In the genomic region with DNA sequence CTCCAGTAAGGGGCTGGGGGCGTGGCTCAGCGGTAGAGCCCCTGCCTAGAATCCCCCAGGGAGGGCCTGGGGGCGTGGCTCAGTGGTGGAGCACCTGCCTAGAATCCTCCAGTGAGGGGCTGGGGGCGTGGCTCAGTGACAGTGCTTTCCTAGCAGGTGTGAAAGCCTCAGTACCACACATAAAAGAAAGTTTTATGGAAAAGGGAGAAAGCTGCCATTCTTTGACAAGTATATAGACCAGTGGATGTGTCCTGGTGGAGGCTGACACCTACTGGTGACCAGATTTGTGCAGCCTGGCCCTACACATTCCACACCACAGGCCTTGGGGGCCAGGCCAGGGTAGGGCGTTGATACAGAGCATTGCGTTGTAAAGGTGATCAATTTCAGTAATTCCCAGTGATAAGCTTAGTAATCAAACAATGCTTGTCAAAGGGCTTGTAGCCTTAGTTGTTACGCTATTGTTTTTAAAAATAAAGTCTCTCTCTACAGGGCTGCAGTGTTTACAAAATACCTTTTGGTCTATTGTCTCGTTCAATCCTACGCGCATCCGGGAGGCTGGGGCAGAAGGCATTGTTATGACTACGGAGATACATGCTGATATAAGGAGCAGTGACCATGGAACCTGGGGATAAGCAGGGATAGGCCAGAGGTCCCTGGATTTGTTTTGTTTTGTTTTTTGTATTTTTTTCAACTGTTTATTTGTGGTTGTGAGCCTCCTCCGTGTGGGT, we compare ENCODE assay signal across 7 mouse cellular contexts. TPM values are rescaled to one million over a fixed set of nuclear protein-coding genes. Genes with fewer than 3 reads are reported as not detected.
DNase-seq lines count a peak whose midpoint lies in the region; ATAC-seq and TF ChIP-seq lines count a peak whose summit lies in the region.

No protein-coding gene starts in this region.

- no peak overlapping the region for H3K27ac ChIP-seq in kidney, adult 2 months (ENCODE audit: insufficient read depth, low read depth, low read length)
- no peak overlapping the region for H3K27ac ChIP-seq in MEL (ENCODE audit: control insufficient read depth, low read depth, low read length)
- H3K27ac ChIP-seq in kidney, embryonic 15.5 days, result no peak overlapping the region

- no peak overlapping the region for H3K4me3 ChIP-seq in kidney, adult 2 months (ENCODE audit: insufficient read depth, low read depth, low read length)
- H3K4me3 ChIP-seq in MEL (ENCODE audit: control insufficient read depth in 1 of 2, insufficient read depth in 1 of 2, low read depth in 2 of 2, low read length in 2 of 2), result no peak overlapping the region
- no peak overlapping the region for H3K4me3 ChIP-seq in kidney, embryonic 15.5 days (replicated peaks)

- peak; percentile 75 for TF ChIP-seq CTCF in kidney, adult 2 months (conservative IDR thresholded peaks at IDR 0.05; ENCODE audit: insufficient read depth, insufficient read length, low read depth, low read length)
- TF ChIP-seq CTCF in MEL (IDR thresholded peaks at IDR 0.05 in 2 of 3, conservative IDR thresholded peaks at IDR 0.05 in 1 of 3; ENCODE audit: control insufficient read depth in 1 of 3, insufficient read depth in 1 of 3, low read depth in 2 of 3, low read length in 3 of 3, poor library complexity in 1 of 3, severe bottlenecking in 1 of 3), result peak in 2 of 3 experiments; percentile 23 to 25; a peak in 2 of 6 replicates
- peak; percentile 52; the same call in 1 of the 2 replicates for TF ChIP-seq CTCF in brain, embryonic 14.5 days (IDR thresholded peaks at IDR 0.05; ENCODE audit: borderline replicate concordance, extremely low read depth, insufficient read depth, insufficient read length)

- H3K79me2 ChIP-seq in MEL (ENCODE audit: control insufficient read depth, insufficient read depth, low read length, poor library complexity), result no peaks in the 10 kb centered on the region

- H3K4me1 ChIP-seq in kidney, adult 2 months (ENCODE audit: control insufficient read depth, insufficient read depth, low read length), result no peaks in the 10 kb centered on the region
- peaks cover 0 to 4% of the 10 kb centered on the region in 2 experiments; a peak in 1 of 4 replicates for H3K4me1 ChIP-seq in MEL (ENCODE audit: control insufficient read depth in 1 of 2, insufficient read depth in 2 of 2, low read length in 2 of 2)
- peaks cover 27% of the 10 kb centered on the region for H3K4me1 ChIP-seq in kidney, embryonic 15.5 days

- no peak for TF ChIP-seq EP300 in MEL (IDR thresholded peaks at IDR 0.05; ENCODE audit: low read depth in 1 of 2, low read length in 2 of 2)

- no peaks in the 10 kb centered on the region for H3K27me3 ChIP-seq in kidney, adult 2 months (replicated peaks; ENCODE audit: control insufficient read depth, insufficient read depth, low read length)
- H3K27me3 ChIP-seq in MEL (ENCODE audit: control insufficient read depth in 1 of 2, insufficient read depth in 2 of 2, low read length in 2 of 2), result no peaks in the 10 kb centered on the region
- no peaks in the 10 kb centered on the region for H3K27me3 ChIP-seq in kidney, embryonic 15.5 days
- H3K27me3 ChIP-seq in splenic B cell, adult 2 months (ENCODE audit: control insufficient read depth, insufficient read depth, low read length, poor library complexity, severe bottlenecking), result no peaks in the 10 kb centered on the region

- ATAC-seq in kidney, embryonic 15.5 days (replicated peaks; ENCODE audit: low FRiP score), result 0 out of 2 replicates have a peak, but pooled peaks have one; percentile 34

- no peaks in the 10 kb centered on the region for H3K36me3 ChIP-seq in kidney, adult 2 months (ENCODE audit: control insufficient read depth, insufficient read depth, low read length)
- H3K36me3 ChIP-seq in MEL (ENCODE audit: control insufficient read depth in 1 of 2, insufficient read depth in 2 of 2, low read length in 2 of 2), result no peaks in the 10 kb centered on the region
- no peaks in the 10 kb centered on the region for H3K36me3 ChIP-seq in kidney, embryonic 15.5 days
- H3K36me3 ChIP-seq in splenic B cell, adult 2 months (ENCODE audit: control insufficient read depth, insufficient read depth, low read length, poor library complexity, severe bottlenecking), result no peaks in the 10 kb centered on the region

- TF ChIP-seq RAD21 in MEL (IDR thresholded peaks at IDR 0.05; ENCODE audit: low read depth, low read length), result no peak; the same call in 1 of the 2 replicates

- TF ChIP-seq POLR2A in kidney, adult 2 months (IDR thresholded peaks at IDR 0.05; ENCODE audit: low read depth, low read length), result no peak
- no peak for TF ChIP-seq POLR2A in MEL (IDR thresholded peaks at IDR 0.05; ENCODE audit: control insufficient read depth in 1 of 2, insufficient read depth in 1 of 2, low read depth in 1 of 2, low read length in 2 of 2, poor library complexity in 1 of 2)
- no peak for TF ChIP-seq POLR2A in brain, embryonic 14.5 days (IDR thresholded peaks at IDR 0.05; ENCODE audit: borderline replicate concordance, extremely low read depth, insufficient read depth, insufficient read length, poor library complexity, severe bottlenecking)

- peak; percentile 37 for DNase-seq in kidney, adult 2 months
- no peak for DNase-seq in kidney, adult 11 months
- DNase-seq in MEL (ENCODE audit: low read depth, low spot score), result peak; percentile 6
- DNase-seq in brain, embryonic 14.5 days (ENCODE audit: low read depth), result peak; percentile 55
- DNase-seq in splenic B cell, adult 2 months (ENCODE audit: low read depth, low spot score), result peak; percentile 72
- DNase-seq in thymus, adult 18-20 months, result no peak

- no peak overlapping the region for H3K9ac ChIP-seq in MEL (ENCODE audit: control insufficient read depth, low read depth, low read length, poor library complexity, severe bottlenecking)
- H3K9ac ChIP-seq in kidney, embryonic 15.5 days, result no peak overlapping the region

- H3K9me3 ChIP-seq in MEL (replicated peaks; ENCODE audit: insufficient read depth, low read length), result no peaks in the 10 kb centered on the region
- no peaks in the 10 kb centered on the region for H3K9me3 ChIP-seq in kidney, embryonic 15.5 days (replicated peaks)

- H3K4me2 ChIP-seq in kidney, embryonic 15.5 days, result no peak overlapping the region

- WGBS in kidney, adult 2 months, result 81% methylated on average over 13 of the region's 13 CpGs
- WGBS in kidney, embryonic 15.5 days, result 83% methylated on average over 13 of the region's 13 CpGs

TF ChIP-seq in MEL, 35 proteins besides CTCF, POLR2A, EP300 and RAD21:
- TF ChIP-seq NELFE (IDR thresholded peaks at IDR 0.05; ENCODE audit: low read depth, low read length) (no peak), TBP (IDR thresholded peaks at IDR 0.05; ENCODE audit: low read depth, low read length) (no peak), RCOR1 (IDR thresholded peaks at IDR 0.05; ENCODE audit: low read depth, low read length) (no peak), MXI1 (IDR thresholded peaks at IDR 0.05; ENCODE audit: low read depth, low read length) (no peak), ELF1 (IDR thresholded peaks at IDR 0.05; ENCODE audit: low read depth, low read length) (no peak), ZNF384 (IDR thresholded peaks at IDR 0.05; ENCODE audit: low read depth, low read length) (no peak), MAX (IDR thresholded peaks at IDR 0.05; ENCODE audit: low read length) (no peak), MEF2A (IDR thresholded peaks at IDR 0.05; ENCODE audit: extremely low read depth, insufficient replicate concordance, low read depth, low read length, poor library complexity, severe bottlenecking) (no peak), GATA1 (IDR thresholded peaks at IDR 0.05; ENCODE audit: low read depth, low read length) (no peak), MAZ (IDR thresholded peaks at IDR 0.05; ENCODE audit: low read depth, low read length) (no peak), UBTF (IDR thresholded peaks at IDR 0.05; ENCODE audit: borderline replicate concordance, insufficient read depth, low read depth, low read length) (no peak), CHD1 (IDR thresholded peaks at IDR 0.05; ENCODE audit: low read depth, low read length) (no peak), USF1 (IDR thresholded peaks at IDR 0.05; ENCODE audit: low read depth, low read length) (no peak), SIN3A (IDR thresholded peaks at IDR 0.05; ENCODE audit: low read length) (no peak)

RNA-seq across cellular contexts. Expression of a gene that starts 50.6 kb away (rescaled TPM):
- 14.1 and 16.6 TPM in 2 replicates for polyA plus RNA-seq in kidney, adult 2 months (2012; rRNA removed)
- 0.23 and 0.26 TPM in 2 replicates for total RNA-seq in MEL (2012; rRNA removed)
- under 1 TPM in 1 of 2 experiments, not detected in 1; 0.75 TPM for polyA plus RNA-seq in MEL (2012; ENCODE audit: insufficient read depth in 1 of 2, insufficient read length in 2 of 2, low read depth in 1 of 2, low replicate concordance in 2 of 2, missing spikeins in 1 of 2)
- polyA plus RNA-seq in brain, embryonic 14.5 days (2012; rRNA removed), result 44.0 and 58.5 TPM in 2 replicates
- polyA plus RNA-seq in kidney, embryonic 15.5 days (2015; fragmentation: Nextera tagmentation; extraction: Ambion mirVana), result 43.2 and 45.2 TPM in 2 replicates

Comparison
In these comparisons a context has a peak if more than half of its experiments do, and no peak if none do; other contexts are left out.
1. DNase-seq: peak in kidney, adult 2 months (single experiment), MEL (single experiment), brain, embryonic 14.5 days (single experiment) and splenic B cell, adult 2 months (single experiment); none in kidney, adult 11 months (single experiment) and thymus, adult 18-20 months (0 of 2).
2. CTCF ChIP-seq: peak in every context shown above with its lines; median percentile 75 in kidney, adult 2 months; 52 in brain, embryonic 14.5 days; 24 in MEL.